Mouse (Mus musculus): Measurements from ENCODE around the gene Tubgcp5. TPM values are rescaled to one million over a fixed set of nuclear protein-coding genes. Genes with fewer than 3 reads are reported as not detected.

Tubgcp5 gene
- polyA plus RNA-seq, 1 experiment, result 26.9 TPM

- H3K27ac ChIP-seq (ENCODE audit: insufficient read depth, low read length), result no peak overlapping the region
- no peaks in the 10 kb centered on the region for H3K36me3 ChIP-seq (ENCODE audit: control insufficient read depth, insufficient read depth, low read length, poor library complexity, severe bottlenecking)
- H3K9ac ChIP-seq (ENCODE audit: low read depth, poor library complexity, severe bottlenecking), result no peak overlapping the region
- no peak overlapping the region for H3K4me3 ChIP-seq (ENCODE audit: low read depth, low read length)
- no peaks in the 10 kb centered on the region for H3K27me3 ChIP-seq (ENCODE audit: control insufficient read depth, insufficient read depth, low read length, poor library complexity, severe bottlenecking)
- no peaks in the 10 kb centered on the region for H3K9me3 ChIP-seq (replicated peaks; ENCODE audit: control insufficient read depth, insufficient read depth, low read length, poor library complexity, severe bottlenecking)
- peaks cover 2% of the 10 kb centered on the region for H3K4me1 ChIP-seq (ENCODE audit: control insufficient read depth, insufficient read depth, low read length)
- TF ChIP-seq POLR2A (IDR thresholded peaks at IDR 0.05; ENCODE audit: insufficient read depth, low read length), result no peak
- no peak for TF ChIP-seq CTCF (IDR thresholded peaks at IDR 0.05; ENCODE audit: low read depth, low read length)
- no peak for TF ChIP-seq EP300 (IDR thresholded peaks at IDR 0.05; ENCODE audit: insufficient read depth, low read depth, low read length)
Observed at GRCm38 (mm10) chr7:55865750-55866416, 71.9 kb downstream of the Tubgcp5 start.

DNA sequence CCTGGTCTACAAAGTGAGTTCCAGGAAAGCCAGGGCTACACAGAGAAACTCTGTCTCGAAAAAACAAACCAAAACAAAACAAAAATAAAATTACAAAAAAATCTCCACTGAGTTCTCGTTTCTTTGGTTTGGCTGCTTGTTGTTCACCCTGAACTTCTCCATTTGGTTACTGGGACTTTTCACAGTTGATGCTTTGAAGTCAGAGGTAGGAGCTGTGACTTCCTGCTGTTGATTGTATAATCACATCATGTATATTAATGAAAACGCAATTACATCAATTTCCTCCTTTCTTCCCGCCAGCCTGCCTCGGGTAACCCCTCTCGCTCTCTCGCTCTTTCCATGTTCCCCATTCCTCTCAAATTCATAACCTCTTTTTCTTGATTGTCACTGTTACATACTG lies 74.3 kb downstream of the Tubgcp5 start:
- Histone ChIP-seq H3K27me3 (ENCODE audit: control insufficient read depth, insufficient read depth, low read length, poor library complexity, severe bottlenecking) (no peaks in the 10 kb centered on the region), H3K27ac (ENCODE audit: insufficient read depth, low read length) (no peak overlapping the region), H3K36me3 (ENCODE audit: control insufficient read depth, insufficient read depth, low read length, poor library complexity, severe bottlenecking) (no peaks in the 10 kb centered on the region; the same call in 1 of the 2 replicates), H3K4me1 (ENCODE audit: control insufficient read depth, insufficient read depth, low read length) (peaks cover 2% of the 10 kb centered on the region), H3K9me3 (replicated peaks; ENCODE audit: control insufficient read depth, insufficient read depth, low read length, poor library complexity, severe bottlenecking) (no peaks in the 10 kb centered on the region), H3K4me3 (ENCODE audit: low read depth, low read length) (no peak overlapping the region), H3K9ac (ENCODE audit: low read depth, poor library complexity, severe bottlenecking) (no peak overlapping the region)
- TF ChIP-seq POLR2A (IDR thresholded peaks at IDR 0.05; ENCODE audit: insufficient read depth, low read length) (no peak), CTCF (IDR thresholded peaks at IDR 0.05; ENCODE audit: low read depth, low read length) (no peak), EP300 (IDR thresholded peaks at IDR 0.05; ENCODE audit: insufficient read depth, low read depth, low read length) (no peak)

DNA sequence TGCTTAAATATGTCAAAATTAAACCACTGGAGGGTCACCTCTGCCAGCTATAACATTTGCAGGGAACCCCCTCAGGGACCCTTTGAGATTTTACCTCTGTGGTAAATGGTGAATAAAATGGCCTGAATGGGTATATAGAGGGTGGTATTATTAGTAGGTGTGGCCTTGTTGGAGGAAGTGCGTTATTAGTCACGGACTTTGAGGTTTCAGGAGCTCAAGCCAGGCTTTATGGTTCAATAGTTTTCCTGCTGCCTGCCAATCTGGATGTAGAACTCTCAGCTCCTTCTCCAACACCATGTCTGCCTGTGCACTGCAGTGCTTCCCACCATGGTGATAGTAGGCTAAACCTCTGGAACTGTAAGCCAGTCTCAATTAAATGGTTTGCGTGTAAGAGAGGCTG lies 75.3 kb downstream of the Tubgcp5 start:
- H3K4me3 ChIP-seq (ENCODE audit: low read depth, low read length), result no peak overlapping the region
- H3K9ac ChIP-seq (ENCODE audit: low read depth, poor library complexity, severe bottlenecking), result no peak overlapping the region
- TF ChIP-seq EP300 (IDR thresholded peaks at IDR 0.05; ENCODE audit: insufficient read depth, low read depth, low read length), result no peak
- no peak for TF ChIP-seq POLR2A (IDR thresholded peaks at IDR 0.05; ENCODE audit: insufficient read depth, low read length)
- no peak for TF ChIP-seq CTCF (IDR thresholded peaks at IDR 0.05; ENCODE audit: low read depth, low read length)
- H3K36me3 ChIP-seq (ENCODE audit: control insufficient read depth, insufficient read depth, low read length, poor library complexity, severe bottlenecking), result peaks cover 9% of the 10 kb centered on the region
- H3K9me3 ChIP-seq (replicated peaks; ENCODE audit: control insufficient read depth, insufficient read depth, low read length, poor library complexity, severe bottlenecking), result no peaks in the 10 kb centered on the region
- H3K27me3 ChIP-seq (ENCODE audit: control insufficient read depth, insufficient read depth, low read length, poor library complexity, severe bottlenecking), result no peaks in the 10 kb centered on the region
- peaks cover 2% of the 10 kb centered on the region for H3K4me1 ChIP-seq (ENCODE audit: control insufficient read depth, insufficient read depth, low read length)
- H3K27ac ChIP-seq (ENCODE audit: insufficient read depth, low read length), result no peak overlapping the region

DNA sequence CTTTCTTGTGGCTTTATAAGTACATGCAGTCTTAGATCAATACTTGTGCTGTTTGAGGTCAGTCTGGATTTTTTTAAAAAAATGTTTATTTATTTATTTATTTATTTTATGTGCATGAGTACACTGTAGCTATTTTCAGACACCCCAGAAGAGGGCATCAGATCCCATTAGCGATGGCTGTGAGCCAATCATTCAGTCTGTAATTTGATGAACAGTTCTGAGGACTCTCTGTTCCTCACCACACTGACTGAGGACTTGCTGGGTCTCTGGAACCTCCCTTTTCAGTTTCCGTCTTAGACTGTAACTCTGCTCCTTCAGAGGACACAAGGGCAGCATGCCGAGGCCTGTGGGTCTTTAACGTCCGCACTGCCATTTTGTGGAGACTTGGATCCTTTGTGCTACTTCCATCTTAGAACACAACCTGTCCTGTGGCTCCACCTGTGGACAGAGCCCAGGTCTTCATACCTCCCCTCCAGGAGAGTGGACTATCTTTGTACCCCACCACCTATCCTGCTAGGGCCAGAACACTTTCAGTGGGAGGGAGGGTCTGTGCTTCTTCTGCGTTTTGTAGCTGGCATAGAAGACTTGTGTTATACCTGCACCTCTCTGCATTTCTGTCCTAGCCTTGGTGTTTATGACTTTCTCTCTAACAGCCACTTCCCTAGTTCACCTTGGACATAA lies 76.5 kb downstream of the Tubgcp5 start:
- no peak for TF ChIP-seq POLR2A (IDR thresholded peaks at IDR 0.05; ENCODE audit: insufficient read depth, low read length)
- no peak for TF ChIP-seq EP300 (IDR thresholded peaks at IDR 0.05; ENCODE audit: insufficient read depth, low read depth, low read length)
- no peak for TF ChIP-seq CTCF (IDR thresholded peaks at IDR 0.05; ENCODE audit: low read depth, low read length)
- peaks cover 21% of the 10 kb centered on the region for H3K36me3 ChIP-seq (ENCODE audit: control insufficient read depth, insufficient read depth, low read length, poor library complexity, severe bottlenecking)

GRCm38 (mm10) chr7:55871476-55871875 lies 77.5 kb downstream of the Tubgcp5 start:
- no peaks in the 10 kb centered on the region for H3K9me3 ChIP-seq (replicated peaks; ENCODE audit: control insufficient read depth, insufficient read depth, low read length, poor library complexity, severe bottlenecking)
- peaks cover 2% of the 10 kb centered on the region for H3K4me1 ChIP-seq (ENCODE audit: control insufficient read depth, insufficient read depth, low read length)
- no peak for TF ChIP-seq EP300 (IDR thresholded peaks at IDR 0.05; ENCODE audit: insufficient read depth, low read depth, low read length)
- no peak overlapping the region for H3K4me3 ChIP-seq (ENCODE audit: low read depth, low read length)
- no peaks in the 10 kb centered on the region for H3K27me3 ChIP-seq (ENCODE audit: control insufficient read depth, insufficient read depth, low read length, poor library complexity, severe bottlenecking)
- H3K9ac ChIP-seq (ENCODE audit: low read depth, poor library complexity, severe bottlenecking), result no peak overlapping the region
- no peak overlapping the region for H3K27ac ChIP-seq (ENCODE audit: insufficient read depth, low read length)
- peaks cover 22% of the 10 kb centered on the region for H3K36me3 ChIP-seq (ENCODE audit: control insufficient read depth, insufficient read depth, low read length, poor library complexity, severe bottlenecking)

More for the DNA sequence above, 76.5 kb downstream of the Tubgcp5 start:
- Histone ChIP-seq H3K9me3 (replicated peaks; ENCODE audit: control insufficient read depth, insufficient read depth, low read length, poor library complexity, severe bottlenecking) (no peaks in the 10 kb centered on the region), H3K9ac (ENCODE audit: low read depth, poor library complexity, severe bottlenecking) (no peak overlapping the region), H3K27me3 (ENCODE audit: control insufficient read depth, insufficient read depth, low read length, poor library complexity, severe bottlenecking) (no peaks in the 10 kb centered on the region), H3K27ac (ENCODE audit: insufficient read depth, low read length) (no peak overlapping the region), H3K4me1 (ENCODE audit: control insufficient read depth, insufficient read depth, low read length) (peaks cover 2% of the 10 kb centered on the region), H3K4me3 (ENCODE audit: low read depth, low read length) (no peak overlapping the region)

GRCm38 (mm10) chr7:55874703-55875102 lies 80.7 kb downstream of the Tubgcp5 start:
- no peak for TF ChIP-seq CTCF (IDR thresholded peaks at IDR 0.05; ENCODE audit: low read depth, low read length)
- TF ChIP-seq EP300 (IDR thresholded peaks at IDR 0.05; ENCODE audit: insufficient read depth, low read depth, low read length), result no peak
- TF ChIP-seq POLR2A (IDR thresholded peaks at IDR 0.05; ENCODE audit: insufficient read depth, low read length), result no peak
- H3K36me3 ChIP-seq (ENCODE audit: control insufficient read depth, insufficient read depth, low read length, poor library complexity, severe bottlenecking), result peaks cover 38% of the 10 kb centered on the region
- no peak overlapping the region for H3K27ac ChIP-seq (ENCODE audit: insufficient read depth, low read length)

More at GRCm38 (mm10) chr7:55874703-55875102, 80.7 kb downstream of the Tubgcp5 start:
- Histone ChIP-seq H3K4me1 (ENCODE audit: control insufficient read depth, insufficient read depth, low read length) (peaks cover 2% of the 10 kb centered on the region), H3K9me3 (replicated peaks; ENCODE audit: control insufficient read depth, insufficient read depth, low read length, poor library complexity, severe bottlenecking) (no peaks in the 10 kb centered on the region), H3K9ac (ENCODE audit: low read depth, poor library complexity, severe bottlenecking) (no peak overlapping the region), H3K4me3 (ENCODE audit: low read depth, low read length) (no peak overlapping the region), H3K27me3 (ENCODE audit: control insufficient read depth, insufficient read depth, low read length, poor library complexity, severe bottlenecking) (no peaks in the 10 kb centered on the region)

Data from ES-Bruce4 (cell line).